Mouse (Mus musculus) testis, adult 2 months (tissue): ENCODE measurements at regions not wholly inside any gene's neighbourhood (a gene's known extent, or its start where the extent isn't known, plus 50 kb on each side); places are given as distances from the start of the nearest gene placed in this dataset.

ENCODE experiments used
- CTCF ChIP-seq: fragments of 200-500 bp; IDR thresholded peaks from 2 replicates; pipeline ENCODE4 v1.5.1; 2012; ENCODE audit warnings: low read depth, mild to moderate bottlenecking, inconsistent platforms, low read length, moderate library complexity; ENCODE audit not compliant: control insufficient read depth, insufficient read depth, insufficient replicate concordance
- POLR2A ChIP-seq: fragments of 200-500 bp; IDR thresholded peaks from 2 replicates; pipeline ENCODE4 v1.6.1; 2012; ENCODE audit warnings: low read depth, mild to moderate bottlenecking, inconsistent platforms, low read length, moderate library complexity; ENCODE audit not compliant: control insufficient read depth

DNA sequence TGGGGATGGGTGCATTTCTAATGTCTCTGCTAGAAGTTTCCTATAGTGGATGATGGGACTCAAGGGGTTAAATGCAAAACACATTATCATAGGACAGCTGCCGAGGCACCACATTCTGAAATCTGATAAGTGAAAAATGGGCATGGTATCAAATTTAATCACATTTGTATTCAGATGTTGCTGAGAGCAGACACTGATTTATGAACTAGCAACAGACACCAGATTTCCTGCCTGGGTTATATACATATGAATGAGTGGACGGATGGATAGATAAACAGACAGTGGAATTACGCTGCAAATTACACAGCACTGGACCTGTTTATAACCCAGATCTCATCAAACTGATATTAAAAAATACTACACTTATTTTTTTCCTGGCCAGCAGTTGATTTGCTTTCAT lies 166.2 kb downstream of the Cmpk2 start:
- no peak for TF ChIP-seq POLR2A
- TF ChIP-seq CTCF, result no peak
